Mouse (Mus musculus) heart, postnatal 25 days (tissue): ENCODE measurements around the gene Spata48. TPM values are rescaled to one million over a fixed set of nuclear protein-coding genes. Genes with fewer than 3 reads are reported as not detected.

ENCODE experiments used
- DNase-seq: peaks from one replicate; pipeline ENCODE4 v3.0.0; 2022; ENCODE audit warnings: low spot score
- intact Hi-C: fragments of 180-260 bp; cut with DNase I; formaldehyde crosslinking; loops from one replicate; pipeline ENCODE4 v1.15.1; 2025
- total RNA-seq, 2 experiments: library from RNA; stranded (reverse); gene quantifications; 2 replicates each; pipeline ENCODE4 v1.2.3; 2021

Spata48 gene
- total RNA-seq, 2 experiments from 2014 or later: 0.87 to 1.8 TPM

DNA sequence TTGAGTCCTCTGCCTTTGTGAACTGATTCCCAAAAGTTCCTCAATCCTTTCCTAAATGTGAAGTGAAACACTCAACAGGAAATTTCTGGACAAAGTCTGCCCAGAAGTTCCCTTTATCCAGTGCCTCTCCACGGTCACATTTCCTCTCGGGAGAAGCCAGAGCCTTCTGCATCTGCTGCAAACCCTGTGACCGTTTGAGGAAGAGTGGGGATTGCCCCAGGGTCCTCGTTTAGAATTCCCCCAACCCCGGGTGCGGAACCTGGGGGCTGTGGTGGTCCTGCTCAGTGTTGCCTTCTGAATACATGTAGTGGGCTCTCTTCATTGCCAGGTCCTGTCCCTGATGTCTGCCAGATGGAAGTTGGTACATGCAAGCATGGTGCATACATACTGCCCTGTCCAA lies 67.3 kb downstream of the Spata48 start:
- DNase-seq: no peak
- intact Hi-C loops: no loop called here

GRCm38 (mm10) chr11:11530126-11530525 lies 68.2 kb downstream of the Spata48 start:
- intact Hi-C loops: no loop called here
- DNase-seq: no peak

- intact Hi-C loops: no loop called here
- no peak for DNase-seq
Measured at GRCm38 (mm10) chr11:11536295-11536694, 74.4 kb downstream of the Spata48 start.

GRCm38 (mm10) chr11:11545948-11546347 lies 84.1 kb downstream of the Spata48 start:
- DNase-seq: no peak
- intact Hi-C loops: no loop called here

DNA sequence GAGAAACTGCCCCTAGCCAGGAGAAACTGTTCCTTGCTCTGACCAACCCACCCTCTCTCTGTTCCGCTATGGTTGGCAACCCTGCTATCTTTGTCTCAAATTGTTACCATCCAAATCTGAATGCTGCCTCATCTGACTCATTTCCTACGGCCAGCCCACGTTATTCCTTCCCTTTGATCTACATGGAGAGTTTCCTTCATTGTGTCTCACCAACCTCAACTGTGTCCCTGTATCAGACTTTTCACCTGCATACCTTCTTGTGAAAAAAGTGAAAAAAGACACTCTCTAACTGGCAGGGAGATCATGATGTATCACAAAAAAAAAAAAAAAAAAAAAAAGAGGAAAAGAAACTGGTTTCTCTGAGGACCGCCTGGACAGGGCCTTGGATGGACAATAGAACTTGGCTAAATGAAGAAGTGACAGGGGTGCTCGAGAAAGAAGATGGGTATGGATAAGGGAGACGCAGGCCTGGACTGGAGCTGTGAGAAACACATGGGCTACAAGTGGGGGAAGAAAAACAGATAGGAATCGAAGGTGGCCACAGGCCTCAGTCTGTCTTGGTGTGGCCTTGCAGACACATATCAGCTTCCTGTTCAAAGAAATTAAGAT lies 85.1 kb downstream of the Spata48 start:
- DNase-seq: no peak
- intact Hi-C loops: no loop called here

DNA sequence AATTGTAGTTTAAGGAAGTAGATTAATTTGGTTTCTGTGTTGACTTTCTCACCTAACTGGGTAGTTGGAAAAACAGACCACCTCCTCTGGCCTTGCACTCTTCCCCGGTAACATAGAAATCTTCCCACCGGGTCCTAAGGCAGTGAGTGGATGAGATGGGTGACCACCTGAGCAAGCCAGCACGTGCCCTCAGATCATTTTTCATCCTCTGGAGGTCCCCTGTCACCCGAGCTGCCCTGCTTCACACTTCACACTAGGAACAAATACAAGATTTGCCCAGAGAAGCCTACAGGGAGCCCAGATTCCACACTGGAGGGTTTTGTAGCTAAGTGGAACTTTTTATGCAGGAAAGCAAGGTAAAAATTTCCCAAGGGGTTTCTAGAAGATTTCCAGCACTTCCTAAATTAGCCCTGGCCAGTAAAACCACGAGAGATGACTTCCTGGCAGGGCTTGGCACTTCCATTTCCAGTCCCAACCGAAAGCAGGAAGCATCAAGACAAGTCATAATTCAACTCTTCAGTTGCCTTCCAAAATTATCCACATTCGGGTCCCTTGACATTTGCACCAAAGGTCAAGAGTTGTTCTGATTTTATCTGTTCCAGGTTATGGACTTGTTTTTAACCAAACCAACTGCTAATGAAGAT lies 85.8 kb downstream of the Spata48 start:
- no peak for DNase-seq
- intact Hi-C loops: no loop called here

GRCm38 (mm10) chr11:11555563-11555962 lies 93.7 kb downstream of the Spata48 start:
- DNase-seq: no peak
- intact Hi-C loops: loop anchor here (5.0 to 10.0 kb wide), 2 partner anchors 187 to 419 kb away; no protein-coding TSS in a partner anchor

- intact Hi-C loops: loop anchor here (5.0 to 10.0 kb wide), 2 partner anchors 186 to 419 kb away; no protein-coding TSS in a partner anchor
- no peak for DNase-seq
Measured at GRCm38 (mm10) chr11:11556186-11556585, 94.3 kb downstream of the Spata48 start.

DNA sequence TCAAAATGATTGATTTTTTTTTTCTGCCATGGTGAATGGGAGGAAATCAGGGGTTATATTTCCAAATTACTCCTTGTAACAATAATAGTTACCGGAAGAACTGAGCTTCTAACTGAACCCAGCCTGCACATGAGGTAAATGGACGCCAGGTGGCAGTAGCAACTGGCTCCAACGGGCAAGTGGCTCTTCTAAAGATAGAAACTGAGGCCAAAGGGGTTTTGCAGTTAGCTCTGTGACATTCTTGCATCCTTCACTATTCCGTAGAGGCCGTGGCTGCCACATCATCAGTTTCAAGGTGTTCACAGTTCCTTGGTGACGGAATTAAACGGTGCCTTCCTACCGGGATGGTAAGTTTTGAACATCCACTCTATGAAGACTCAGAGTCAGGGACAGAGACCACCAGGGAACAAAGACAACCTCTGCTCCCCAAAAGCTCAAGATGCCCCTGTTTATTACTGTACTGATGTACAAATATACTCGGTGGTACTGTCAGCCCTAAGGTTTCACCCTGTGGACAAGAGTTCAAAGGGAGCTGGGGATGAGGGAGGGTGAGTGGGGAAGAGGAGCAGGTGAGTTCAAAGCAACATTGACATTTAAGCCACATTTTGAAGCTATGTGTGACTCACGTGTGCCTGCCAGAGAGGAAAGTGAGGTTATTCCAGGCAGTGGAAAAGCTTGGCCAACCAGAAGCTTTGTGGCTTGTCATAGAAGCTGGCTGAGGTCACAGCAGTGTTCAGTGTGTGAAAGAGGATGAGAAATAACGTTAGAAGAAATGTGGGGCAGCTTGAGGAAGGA lies 95.5 kb downstream of the Spata48 start:
- no peak for DNase-seq
- intact Hi-C loops: loop anchor here (1.0 to 10.0 kb wide), 3 partner anchors 185 to 417 kb away; no protein-coding TSS in a partner anchor

GRCm38 (mm10) chr11:11558662-11559061 lies 96.8 kb downstream of the Spata48 start:
- no peak for DNase-seq
- intact Hi-C loops: loop anchor here (5.0 to 10.0 kb wide), 2 partner anchors 184 to 416 kb away; no protein-coding TSS in a partner anchor

- no peak for DNase-seq
- intact Hi-C loops: loop anchor here (5.0 to 10.0 kb wide), 2 partner anchors 183 to 416 kb away; no protein-coding TSS in a partner anchor
Measured at GRCm38 (mm10) chr11:11559099-11559686, 97.3 kb downstream of the Spata48 start.

DNA sequence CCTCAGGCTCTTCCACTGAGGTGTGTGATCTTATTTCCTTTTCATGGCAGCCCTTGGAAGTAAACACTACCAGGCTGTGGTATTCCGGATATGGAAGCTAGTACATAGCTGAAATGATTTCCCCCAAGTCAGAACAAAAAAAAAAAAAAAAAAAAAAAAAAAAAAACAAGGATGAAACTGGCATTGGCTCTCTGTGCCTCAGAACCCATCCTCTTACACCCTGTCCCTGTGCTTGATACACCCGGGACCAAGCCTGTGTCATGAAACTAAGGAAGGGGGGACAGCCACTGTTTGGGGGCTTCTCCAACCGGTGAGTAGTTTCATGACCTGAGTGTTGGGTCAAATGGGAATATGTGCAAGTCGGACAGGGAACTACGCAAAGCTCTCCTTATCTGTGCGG lies 99.2 kb downstream of the Spata48 start:
- intact Hi-C loops: no loop called here
- DNase-seq: no peak

GRCm38 (mm10) chr11:11564266-11565044 lies 102.6 kb downstream of the Spata48 start:
- intact Hi-C loops: no loop called here
- DNase-seq: no peak

Other genes starting within 250 kb of the Spata48 start
- gene Zpbp, start 314 bp downstream of the Spata48 start, total RNA-seq: under 1 TPM; 0.42 to 0.45 TPM
- gene 4930512M02Rik, start 165.7 kb downstream of the Spata48 start, total RNA-seq: not detected
- gene Ikzf1, start 222.9 kb downstream of the Spata48 start, total RNA-seq: 1 to 10 TPM; 1.8 to 2.2 TPM